Mouse (Mus musculus) heart, embryonic 14.5 days (tissue): Measurements from ENCODE around the gene Bcl11a. TPM values are rescaled to one million over a fixed set of nuclear protein-coding genes. Genes with fewer than 3 reads are reported as not detected.

Experiments
- ATAC-seq: fragments of 200-750 bp; cut with Nextera tagmentation; 2 replicates; pipeline ENCODE4 v1.8.0; 2017; ENCODE audit warnings: low read depth, moderate TSS enrichment; ENCODE audit not compliant: insufficient number of reproducible peaks, insufficient read depth, low FRiP score
- H3K27ac ChIP-seq, 2 experiments: fragments of 200-500 bp in 1 of 2; fragments of 300-500 bp in 1 of 2; sonication (generic) in 1 of 2; replicated peaks in 1 of 2; 2 replicates each; pipeline ENCODE4 v1.5.1; 2012 to 2014; ENCODE audit warnings: low read depth in 2 of 2, low read length in 2 of 2, control low read depth in 1 of 2, mild to moderate bottlenecking in 1 of 2, mixed read lengths in 1 of 2; ENCODE audit not compliant: control insufficient read depth in 1 of 2, insufficient read depth in 1 of 2
- H3K27me3 ChIP-seq: fragments of 300-500 bp; sonication (generic); 2 replicates; pipeline ENCODE4 v1.6.1; 2014; ENCODE audit warnings: mild to moderate bottlenecking, low read length, control low read depth; ENCODE audit not compliant: control insufficient read depth, insufficient read depth
- H3K36me3 ChIP-seq: fragments of 300-500 bp; sonication (generic); 2 replicates; pipeline ENCODE4 v1.6.1; 2014; ENCODE audit warnings: mild to moderate bottlenecking, control low read depth, low read length, mixed read lengths; ENCODE audit not compliant: control insufficient read depth, insufficient read depth
- H3K4me1 ChIP-seq, 2 experiments: fragments of 200-500 bp in 1 of 2; fragments of 300-500 bp in 1 of 2; sonication (generic) in 1 of 2; 2 replicates each; pipeline ENCODE4 v1.6.1; 2012 to 2014; ENCODE audit warnings: low read length in 2 of 2, control low read depth in 1 of 2, mixed read lengths in 1 of 2; ENCODE audit not compliant: control insufficient read depth in 2 of 2, insufficient read depth in 2 of 2
- H3K4me2 ChIP-seq: fragments of 300-500 bp; sonication (generic); 2 replicates; pipeline ENCODE4 v1.6.1; 2014; ENCODE audit warnings: mild to moderate bottlenecking, low read length
- H3K4me3 ChIP-seq, 2 experiments: fragments of 200-500 bp in 1 of 2; fragments of 300-500 bp in 1 of 2; sonication (generic) in 1 of 2; 2 replicates each; pipeline ENCODE4 v1.5.1; 2012 to 2014; ENCODE audit warnings: low read length in 2 of 2, mild to moderate bottlenecking in 2 of 2, control low read depth in 1 of 2, low read depth in 1 of 2, moderate library complexity in 1 of 2; ENCODE audit not compliant: control insufficient read depth in 1 of 2, insufficient read depth in 1 of 2
- H3K9ac ChIP-seq: fragments of 300-500 bp; sonication (generic); 2 replicates; pipeline ENCODE4 v1.6.1; 2014; ENCODE audit warnings: mild to moderate bottlenecking, low read length
- H3K9me3 ChIP-seq: fragments of 300-500 bp; sonication (generic); 2 replicates; pipeline ENCODE4 v1.6.1; 2016; ENCODE audit warnings: low read length, control low read depth; ENCODE audit not compliant: control insufficient read depth
- WGBS: fragments of 180-500 bp; shearing (Covaris S2); extraction: QIAGEN DNeasy Blood & Tissue Kit; methylation state at CpG from one replicate; pipeline ENCODE4 v1.1.7; 2014; 5-methylcytosine and 5-hydroxymethylcytosine counted together
- polyA plus RNA-seq: library from polyadenylated mRNA; unstranded; fragments of >200 nt; fragmentation: Nextera tagmentation; extraction: Ambion mirVana; gene quantifications from 2 replicates; pipeline ENCODE4 v1.2.1, GENCODE M21; 2014

Gene Bcl11a
- polyA plus RNA-seq, 1 experiment from 2014 or later, result 17.3 TPM

- WGBS, result 64% methylated on average over 3 of the region's 3 CpGs
- no peak overlapping the region for H3K4me2 ChIP-seq
- no peak overlapping the region for H3K4me3 ChIP-seq
- no peaks in the 10 kb centered on the region for H3K9me3 ChIP-seq
- no peak overlapping the region for H3K27ac ChIP-seq
- H3K36me3 ChIP-seq, result no peaks in the 10 kb centered on the region
- no peak for ATAC-seq
- no peak overlapping the region for H3K9ac ChIP-seq
- 0 out of 4 replicates have a peak, but pooled peaks cover 0 to 3% of the 10 kb centered on the region in 2 experiments for H3K4me1 ChIP-seq
- no peaks in the 10 kb centered on the region for H3K27me3 ChIP-seq
Measured at GRCm38 (mm10) chr11:24214509-24215134, 136.8 kb downstream of the Bcl11a start.

DNA sequence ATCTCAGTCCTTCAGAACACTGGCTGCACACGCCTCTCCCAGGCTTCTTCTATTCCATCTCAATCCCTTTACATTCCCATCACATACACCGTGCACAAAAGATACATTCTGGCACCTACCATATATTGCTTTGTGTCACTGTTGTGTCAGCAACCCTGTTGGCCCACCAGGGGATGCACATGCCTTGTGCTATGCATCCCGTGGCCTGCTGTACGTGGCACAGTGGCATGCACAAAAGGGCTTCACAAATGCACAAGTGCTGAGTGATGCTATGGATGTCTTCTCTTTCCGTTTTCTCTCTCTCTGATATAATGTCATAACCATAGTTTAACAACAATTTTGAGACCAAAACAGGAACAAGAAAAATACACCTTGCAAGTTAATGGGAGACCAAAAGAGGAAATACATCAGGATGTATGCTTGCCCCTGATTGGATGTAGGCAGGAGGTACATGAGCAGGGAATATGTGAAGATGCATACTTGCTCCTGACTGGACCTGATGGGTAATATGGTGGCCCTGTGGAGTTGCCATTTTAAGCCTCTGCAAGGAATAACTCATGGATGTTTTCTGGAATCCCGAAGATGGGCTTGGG is 140.0 kb downstream of the Bcl11a start:
- Histone ChIP-seq H3K4me3 (no peak overlapping the region), H3K9me3 (no peaks in the 10 kb centered on the region), H3K4me2 (no peak overlapping the region), H3K27ac (no peak overlapping the region), H3K9ac (no peak overlapping the region), H3K27me3 (no peaks in the 10 kb centered on the region), H3K4me1 (0 out of 4 replicates have a peak, but pooled peaks cover 0 to 3% of the 10 kb centered on the region in 2 experiments), H3K36me3 (no peaks in the 10 kb centered on the region)
- ATAC-seq, result no peak
- WGBS, result 84% methylated on average over 6 of the region's 6 CpGs

DNA sequence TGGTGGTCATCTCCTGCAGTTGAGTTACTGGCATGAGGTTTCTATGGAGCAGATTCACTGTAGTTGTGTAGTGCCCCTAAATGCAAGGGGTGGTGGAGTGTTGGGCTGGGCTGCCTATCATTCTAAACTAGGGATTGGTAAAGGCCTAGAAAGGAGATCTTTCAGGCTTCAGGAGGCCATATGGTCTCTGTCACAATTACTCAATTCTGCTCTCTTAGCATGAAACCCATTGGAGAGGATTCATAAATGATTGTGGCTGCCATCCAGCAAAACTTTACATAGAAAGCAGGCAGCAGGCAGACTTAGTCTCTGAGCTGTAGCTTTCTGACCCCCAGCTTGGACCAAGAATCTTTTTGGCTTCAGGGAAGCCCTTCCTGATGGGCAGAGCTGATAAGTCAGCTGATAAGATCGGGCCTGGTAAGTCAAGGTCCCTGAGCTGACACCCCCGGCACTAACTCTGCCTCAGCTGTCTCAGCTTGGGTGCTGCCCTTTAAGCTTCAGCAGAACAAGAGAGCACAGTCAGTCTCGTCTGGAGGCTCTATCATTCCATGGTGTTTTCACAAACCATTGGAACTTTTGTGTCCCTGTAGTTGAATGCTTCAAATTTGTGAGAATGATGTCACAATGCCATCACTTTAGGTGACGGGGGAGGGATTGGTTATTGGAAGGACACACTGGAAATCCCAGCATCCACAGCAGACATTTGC is 143.9 kb downstream of the Bcl11a start:
- Histone ChIP-seq H3K27me3 (no peaks in the 10 kb centered on the region), H3K4me3 (no peak overlapping the region), H3K9ac (no peak overlapping the region), H3K4me1 (no peaks in the 10 kb centered on the region), H3K9me3 (no peaks in the 10 kb centered on the region), H3K27ac (no peak overlapping the region), H3K36me3 (no peaks in the 10 kb centered on the region), H3K4me2 (no peak overlapping the region)
- no peak for ATAC-seq
- WGBS, result 64% methylated on average over 4 of the region's 4 CpGs

Other genes starting within 250 kb of the Bcl11a start
- gene Papolg, start 182.8 kb upstream of the Bcl11a start, polyA plus RNA-seq, result 9.6 and 10.6 TPM in 2 replicates
- gene A830031A19Rik, start 3.0 kb upstream of the Bcl11a start, polyA plus RNA-seq, result not detected in 2 replicates